Mouse (Mus musculus): ENCODE data around the gene Vhl.
"Not testable (repeated sequence)": the region's sequence is repeated elsewhere in the genome, so short reads cannot be mapped to it uniquely, and the experiment has no call there.

The Vhl gene

DNA sequence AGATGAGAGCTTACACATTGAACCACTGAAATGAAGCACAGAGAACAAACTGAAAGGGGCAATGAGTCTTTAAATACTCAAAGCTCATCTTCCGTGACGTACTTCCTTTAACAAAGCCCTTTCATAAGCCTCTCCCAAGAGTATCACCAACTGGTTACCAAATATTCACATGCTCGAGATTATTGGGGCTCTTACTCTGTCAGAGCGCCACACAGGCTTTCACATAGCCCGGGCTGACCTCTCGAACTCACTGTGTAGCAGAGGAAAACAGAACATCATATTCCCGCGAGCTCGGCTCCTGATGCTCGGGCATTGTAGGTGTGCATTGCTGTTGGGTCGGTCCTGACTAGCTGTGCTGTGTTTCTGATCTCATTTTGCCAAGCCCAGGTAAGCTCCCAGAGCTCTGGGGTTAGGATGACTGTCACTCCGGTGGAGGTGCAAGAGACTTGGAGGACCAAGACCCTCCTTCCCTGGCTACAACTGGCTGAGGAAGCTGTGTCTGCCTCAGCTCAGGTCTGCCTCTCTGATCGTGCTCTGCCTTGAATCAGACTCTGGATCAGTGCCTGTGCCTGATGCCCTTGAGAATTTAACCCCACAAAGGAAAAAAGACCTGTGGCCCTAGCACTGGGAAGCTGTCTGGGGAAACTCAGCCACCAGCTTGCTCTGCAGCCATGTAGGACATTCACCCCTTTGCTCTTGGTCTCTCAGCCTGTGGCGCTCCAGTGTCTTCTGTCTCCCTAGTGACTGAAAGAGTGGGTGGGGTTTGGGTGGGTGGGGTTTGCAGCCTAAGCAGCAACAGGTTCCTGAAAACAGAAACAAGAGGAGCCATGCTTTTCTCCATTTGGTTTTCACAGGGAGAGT lies 37.0 kb downstream of the Vhl start:
- no peak for DNase-seq (ENCODE audit: low read depth, low spot score)

- no peak for DNase-seq (ENCODE audit: low read depth, low spot score)
Observed at GRCm38 (mm10) chr6:113661353-113662241, 37.8 kb downstream of the Vhl start.

DNA sequence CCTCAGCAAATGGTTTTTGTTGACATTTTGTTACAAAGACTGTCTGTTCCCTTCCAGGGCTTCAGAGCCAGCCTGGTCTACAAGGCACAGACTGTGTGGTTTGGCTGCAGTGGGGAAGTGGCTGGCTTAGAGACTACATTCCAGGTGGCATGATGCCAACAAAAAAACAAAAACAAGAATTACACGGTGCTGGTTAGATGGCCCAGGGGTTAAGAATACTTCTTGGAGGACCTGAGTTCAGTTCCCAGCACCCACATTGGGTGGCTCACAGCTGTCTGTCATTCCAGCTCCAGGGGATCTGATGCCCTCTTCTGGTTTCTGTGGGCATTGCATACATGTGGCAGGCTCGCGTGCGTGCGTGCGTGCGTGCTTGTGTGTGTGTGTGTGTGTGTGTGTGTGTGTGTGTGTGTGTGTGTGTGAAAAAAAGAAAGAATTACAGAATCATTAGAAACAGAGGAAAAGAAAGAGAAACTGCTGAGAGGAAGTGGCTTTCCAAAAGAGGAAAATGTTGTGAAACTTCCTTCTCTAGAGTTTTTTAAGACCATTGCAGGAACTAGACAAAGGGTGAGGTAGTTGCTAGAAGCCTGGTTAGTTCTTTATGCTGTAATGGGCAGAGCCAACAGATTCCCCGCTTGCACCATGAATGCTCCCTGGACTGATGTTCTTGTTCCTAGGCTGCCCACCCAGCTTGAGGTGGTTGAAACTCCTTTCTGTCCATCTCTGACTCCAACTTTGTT lies 39.4 kb downstream of the Vhl start:
- DNase-seq (ENCODE audit: low read depth, low spot score): no peak

GRCm38 (mm10) chr6:113664305-113664704 lies 40.5 kb downstream of the Vhl start:
- DNase-seq (ENCODE audit: low read depth, low spot score): no peak

- DNase-seq (ENCODE audit: low read depth, low spot score): no peak
Observed at GRCm38 (mm10) chr6:113667611-113668122, 43.9 kb downstream of the Vhl start.

DNA sequence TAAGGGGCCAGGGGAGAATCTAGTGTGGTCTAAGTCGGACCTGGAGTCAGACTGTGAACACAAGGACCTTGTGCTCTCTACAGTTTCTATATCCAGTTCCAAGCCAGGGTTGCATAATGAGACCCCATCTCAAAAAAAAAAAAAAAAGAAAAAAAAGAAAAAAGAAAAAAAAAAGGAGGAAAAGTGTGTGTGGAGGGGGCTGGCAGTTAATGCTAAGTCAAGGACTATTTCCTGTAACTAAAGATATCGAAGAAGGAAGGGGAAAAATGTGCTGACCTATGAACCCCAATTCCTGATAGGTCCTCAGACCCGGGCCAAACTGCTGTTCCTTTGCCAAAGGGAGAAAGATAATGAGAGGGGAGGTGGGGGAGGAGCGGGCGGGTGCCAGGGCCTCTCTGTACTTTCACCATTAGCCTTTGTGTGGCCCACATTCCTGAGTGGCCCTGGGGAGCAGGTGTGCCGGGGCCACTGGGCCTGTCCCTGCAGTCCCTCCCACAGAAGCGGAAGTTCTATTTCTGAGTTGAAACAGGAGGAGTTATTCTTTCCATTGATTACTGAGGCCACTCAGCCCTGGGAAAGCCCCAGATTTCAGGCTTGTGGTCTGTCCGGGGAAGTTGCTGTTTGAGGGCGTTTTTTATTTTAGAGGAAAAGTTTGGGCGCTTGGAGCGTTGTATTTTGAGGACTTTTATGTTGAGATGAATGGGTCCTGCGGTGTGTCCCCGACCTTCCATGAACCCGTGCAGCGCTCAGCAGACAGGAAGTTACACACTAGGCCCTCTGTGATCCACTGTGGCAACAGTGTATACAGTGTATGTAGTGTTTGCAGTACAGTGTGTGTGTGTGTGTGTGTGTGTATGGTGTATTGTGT lies 44.8 kb downstream of the Vhl start:
- no peak for DNase-seq (ENCODE audit: low read depth, low spot score)

DNA sequence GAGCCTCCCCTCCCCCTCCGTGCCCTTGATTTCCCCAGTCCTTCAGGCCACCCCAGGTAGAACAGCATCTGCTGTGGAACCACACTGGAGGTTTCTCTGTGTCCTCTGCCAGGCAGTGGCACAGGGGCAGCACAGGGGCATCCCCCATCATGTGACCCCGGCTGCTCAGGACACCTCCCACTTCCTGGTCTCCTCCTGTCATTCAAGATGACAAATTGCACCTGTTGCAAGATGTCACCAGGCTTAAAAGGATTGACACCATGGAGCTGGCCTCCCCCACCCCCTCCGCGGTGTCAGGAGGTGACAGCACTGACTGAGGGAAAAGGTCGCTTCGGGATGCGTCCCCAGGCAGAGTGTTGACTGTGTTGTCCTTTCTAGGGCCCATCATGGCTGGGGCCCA lies 46.1 kb downstream of the Vhl start:
- DNase-seq (ENCODE audit: low read depth, low spot score): no peak

- not testable (repeated sequence) for DNase-seq (ENCODE audit: low read depth, low spot score)
Observed at GRCm38 (mm10) chr6:113672029-113672428, 48.3 kb downstream of the Vhl start.

- no peak for DNase-seq (ENCODE audit: low read depth, low spot score)
Observed at GRCm38 (mm10) chr6:113672989-113673388, 49.2 kb downstream of the Vhl start.

DNA sequence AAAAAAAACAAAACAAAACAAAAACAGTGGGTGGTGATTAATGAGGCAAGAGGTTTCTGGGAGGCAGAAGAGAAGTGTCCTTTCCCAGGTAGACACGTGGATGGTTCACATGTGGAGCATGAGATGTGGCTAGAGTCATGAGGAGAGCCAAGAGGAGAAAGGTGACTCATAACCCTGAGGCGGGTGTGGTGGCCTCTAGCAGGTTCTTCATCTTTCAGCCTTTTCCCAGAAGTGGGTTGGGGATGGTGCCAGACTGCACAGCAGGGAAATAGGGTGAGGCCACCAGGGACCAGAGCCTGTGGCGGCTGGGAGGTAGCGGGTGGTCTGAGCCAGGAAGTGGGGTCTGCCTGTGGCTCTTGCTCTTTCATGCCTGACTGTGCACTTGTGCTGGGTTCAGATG lies 51.5 kb downstream of the Vhl start:
- no peak for DNase-seq (ENCODE audit: low read depth, low spot score)

GRCm38 (mm10) chr6:113675991-113676390 lies 52.2 kb downstream of the Vhl start:
- no peak for DNase-seq (ENCODE audit: low read depth, low spot score)

DNA sequence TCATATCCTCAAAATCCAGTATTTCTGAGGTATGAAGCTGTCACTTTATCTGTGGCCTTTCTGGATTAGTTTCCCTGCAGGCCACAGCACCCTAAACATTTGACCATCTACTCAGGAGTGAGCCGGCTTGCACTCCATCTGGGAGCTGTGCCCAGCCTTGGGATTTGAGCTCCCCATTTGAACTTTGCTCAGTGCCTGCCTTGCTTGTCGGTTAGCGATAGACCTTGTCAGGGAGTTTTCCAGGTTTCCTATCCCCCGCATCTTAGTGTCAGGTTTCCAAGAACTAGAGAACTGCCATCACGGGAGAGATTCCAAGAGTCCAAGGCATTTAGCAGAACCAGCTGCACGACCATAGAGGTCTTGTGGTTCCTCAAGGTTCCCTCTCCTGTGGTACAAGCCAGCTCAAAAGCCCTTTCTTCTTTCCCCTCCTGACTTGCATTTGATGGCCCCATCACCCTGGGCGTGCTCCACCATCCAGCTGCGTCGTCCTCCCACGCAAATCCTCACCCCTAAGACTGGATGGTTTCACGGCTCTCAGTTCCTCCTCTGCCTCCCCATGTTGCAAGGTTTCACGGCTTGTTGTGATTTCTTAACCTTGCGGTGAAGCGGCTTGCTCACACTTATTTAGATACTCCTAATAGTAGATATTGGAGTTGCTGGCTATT lies 53.4 kb downstream of the Vhl start:
- no peak for DNase-seq (ENCODE audit: low read depth, low spot score)

GRCm38 (mm10) chr6:113678246-113679012 lies 54.7 kb downstream of the Vhl start:
- no peak for DNase-seq (ENCODE audit: low read depth, low spot score)

GRCm38 (mm10) chr6:113679993-113680566 lies 56.3 kb downstream of the Vhl start:
- no peak for DNase-seq (ENCODE audit: low read depth, low spot score)
